Mouse (Mus musculus) heart, embryonic 14.5 days (tissue): ENCODE measurements around the gene Coq8a. TPM values are rescaled to one million over a fixed set of nuclear protein-coding genes. Genes with fewer than 3 reads are reported as not detected.

Experiments
- polyA plus RNA-seq: library from polyadenylated mRNA; unstranded; fragments of >200 nt; fragmentation: Nextera tagmentation; extraction: Ambion mirVana; gene quantifications from 2 replicates; pipeline ENCODE4 v1.2.1, GENCODE M21; 2014

The Coq8a gene
- polyA plus RNA-seq, 1 experiment from 2014 or later: 58.8 TPM

Other genes starting within 250 kb of the Coq8a start
- gene Cdc42bpa, start 239.1 kb downstream of the Coq8a start, polyA plus RNA-seq: 14.6 and 14.9 TPM in 2 replicates
- 14.7 and 15.6 TPM in 2 replicates for gene Psen2, start 63.8 kb upstream of the Coq8a start, polyA plus RNA-seq
- 5.5 and 5.6 TPM in 2 replicates for gene Itpkb, start 130.9 kb upstream of the Coq8a start, polyA plus RNA-seq